Mouse (Mus musculus) adrenal gland, adult 8-10 months (tissue): Measurements from ENCODE around the gene Mgat5. TPM values are rescaled to one million over a fixed set of nuclear protein-coding genes. Genes with fewer than 3 reads are reported as not detected.

Experiments
- DNase-seq: peaks from one replicate; pipeline ENCODE4 v3.0.0; 2022
- total RNA-seq, 4 experiments: library from RNA; stranded (reverse); gene quantifications; 2 replicates each; pipeline ENCODE4 v1.2.4; 2022

Mgat5 gene
- total RNA-seq, 4 experiments from 2014 or later: 14.5 to 21.1 (median 18.5) TPM

DNA sequence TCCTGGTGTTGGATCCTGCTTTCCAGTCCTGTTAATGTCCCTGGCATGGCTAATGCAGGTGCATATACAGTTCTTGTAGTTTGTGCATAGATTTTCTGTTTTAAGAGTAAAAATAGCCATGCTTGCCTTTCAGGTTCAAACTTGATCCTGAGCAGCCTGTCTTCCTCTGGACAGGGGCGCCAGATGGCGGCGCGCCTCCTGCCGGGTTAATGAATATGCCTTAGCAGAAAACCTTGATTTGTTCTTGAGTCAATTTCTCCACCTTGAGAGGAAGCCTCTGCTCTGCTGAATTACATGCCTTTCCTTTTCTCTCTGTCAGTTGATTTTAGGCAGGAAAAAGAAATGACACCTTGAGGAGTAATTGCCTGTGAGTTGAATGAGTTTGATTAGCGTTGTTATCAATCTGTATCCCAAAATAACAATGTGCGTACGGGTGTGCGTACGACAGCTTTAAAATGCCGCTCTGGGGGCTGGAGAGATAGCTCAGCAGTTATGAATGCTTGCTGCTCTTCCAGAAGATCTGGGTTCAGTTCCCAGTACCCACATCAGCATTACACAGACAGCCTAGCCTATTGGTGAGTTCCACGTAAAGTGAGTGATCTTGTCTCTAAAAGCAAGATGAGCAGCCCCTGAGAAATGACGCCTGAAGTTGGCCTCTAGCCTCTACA, 57.5 kb downstream of the Mgat5 start:
- DNase-seq: no peak

DNA sequence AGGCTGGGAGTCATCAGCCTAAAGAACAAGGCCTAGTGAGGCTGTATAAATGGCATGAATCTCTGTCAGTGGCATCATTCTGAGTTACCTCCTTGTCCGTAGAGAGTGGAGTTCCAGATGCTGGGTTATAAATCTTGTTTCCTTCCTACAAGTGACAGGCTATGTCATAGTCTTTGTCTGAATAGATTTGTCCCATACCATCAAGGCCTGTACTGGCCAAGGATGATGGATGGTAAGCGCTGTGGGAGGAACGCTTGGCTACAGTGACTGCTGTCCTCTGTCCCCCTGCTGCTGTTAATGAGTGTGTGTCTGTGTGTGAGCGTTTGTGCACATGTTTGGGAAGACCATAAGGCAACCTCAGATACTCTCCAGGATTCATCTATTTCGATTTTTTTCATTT, 63.2 kb downstream of the Mgat5 start:
- no peak for DNase-seq

DNA sequence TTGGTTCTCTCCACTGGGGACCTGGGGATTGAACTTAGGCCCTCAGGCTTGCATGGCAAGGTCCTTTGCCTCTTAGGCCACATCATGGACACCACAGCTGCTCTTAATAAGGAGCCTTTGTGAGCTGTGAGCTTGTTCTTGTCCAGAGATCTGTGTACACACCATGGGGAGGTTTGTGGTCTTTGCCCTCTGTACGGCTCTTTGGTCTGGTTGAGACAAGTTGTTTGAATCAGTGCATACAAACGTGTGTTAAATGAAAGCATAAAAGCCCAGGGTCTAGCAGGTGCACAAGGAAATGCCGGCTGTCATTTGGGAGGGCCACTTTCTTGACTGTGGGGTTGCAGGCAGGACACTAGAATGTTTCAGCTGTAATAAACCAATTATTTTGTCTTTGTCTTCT, 64.5 kb downstream of the Mgat5 start:
- no peak for DNase-seq

DNA sequence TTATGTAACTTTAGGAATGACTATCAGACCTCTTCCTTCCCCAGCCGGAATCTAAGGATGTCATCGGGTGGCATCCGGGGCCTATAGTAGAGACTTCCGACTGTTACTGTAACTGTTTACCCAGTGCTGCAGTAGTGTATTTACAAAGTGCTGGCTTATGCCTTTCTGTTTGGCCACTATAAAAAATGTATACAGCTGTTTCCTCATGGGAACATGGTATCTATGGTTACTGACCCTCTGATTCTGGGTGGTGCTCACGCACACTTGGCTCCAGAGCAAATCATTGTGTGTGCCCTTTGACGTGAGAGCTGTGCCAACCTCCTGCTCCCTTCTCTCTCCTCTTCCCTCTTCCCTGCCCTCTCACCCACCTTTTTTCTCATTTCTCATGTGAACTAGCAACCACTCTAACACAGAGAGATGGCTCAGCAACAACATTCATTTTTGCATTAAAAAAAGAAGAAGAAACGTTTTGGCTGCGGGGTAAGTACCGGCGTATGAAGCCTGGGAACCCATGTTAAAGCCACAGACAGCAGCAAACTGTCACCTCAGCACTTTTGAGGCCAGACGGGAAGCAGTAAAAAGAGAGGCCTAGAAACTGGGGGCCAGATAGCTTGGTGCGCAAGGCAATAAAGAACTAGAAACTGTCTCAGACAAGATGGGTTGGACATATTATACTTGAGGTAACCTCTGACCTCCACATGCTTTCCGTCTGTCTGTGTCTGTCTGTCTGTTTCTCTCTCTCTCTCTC, 65.6 kb downstream of the Mgat5 start:
- DNase-seq: no peak

DNA sequence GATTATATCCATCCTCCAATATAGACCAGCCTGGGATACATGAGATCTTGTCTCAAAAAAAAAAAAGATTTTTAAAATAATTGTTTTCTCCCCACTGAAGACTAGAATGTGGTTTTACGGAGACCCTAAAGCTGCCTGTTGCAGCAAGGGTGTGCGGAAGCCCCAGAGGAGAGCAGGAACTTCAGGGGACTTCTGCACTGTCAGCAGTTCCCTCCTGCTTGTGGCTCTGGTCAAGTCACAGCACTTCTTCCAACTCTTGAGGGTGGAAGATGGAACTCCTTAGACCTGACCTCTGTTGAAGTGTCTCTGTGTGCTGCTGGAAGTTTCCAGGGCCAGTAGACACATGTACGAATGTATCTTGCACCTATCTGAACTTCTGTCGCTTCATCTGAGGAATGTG, 66.3 kb downstream of the Mgat5 start:
- DNase-seq: no peak

DNA sequence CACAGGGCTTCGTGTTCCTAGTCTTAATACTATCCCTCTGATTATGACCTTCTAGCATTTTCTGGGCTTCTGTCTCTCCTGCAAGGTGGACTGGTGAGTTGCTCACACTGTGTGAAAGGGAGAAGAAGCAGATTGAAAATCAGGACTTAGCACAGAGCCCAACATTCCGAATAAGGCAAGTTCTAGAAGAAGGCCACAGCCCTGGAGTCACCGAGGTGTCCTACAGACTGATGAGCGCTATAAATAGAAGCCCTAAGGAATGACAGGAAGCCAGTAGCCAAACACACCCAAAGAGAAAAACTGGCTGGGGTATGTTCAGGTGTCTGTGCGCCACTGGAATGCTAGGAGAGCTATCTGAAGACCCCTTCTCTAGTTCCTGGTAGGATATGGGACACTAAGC, 68.5 kb downstream of the Mgat5 start:
- DNase-seq: no peak

DNA sequence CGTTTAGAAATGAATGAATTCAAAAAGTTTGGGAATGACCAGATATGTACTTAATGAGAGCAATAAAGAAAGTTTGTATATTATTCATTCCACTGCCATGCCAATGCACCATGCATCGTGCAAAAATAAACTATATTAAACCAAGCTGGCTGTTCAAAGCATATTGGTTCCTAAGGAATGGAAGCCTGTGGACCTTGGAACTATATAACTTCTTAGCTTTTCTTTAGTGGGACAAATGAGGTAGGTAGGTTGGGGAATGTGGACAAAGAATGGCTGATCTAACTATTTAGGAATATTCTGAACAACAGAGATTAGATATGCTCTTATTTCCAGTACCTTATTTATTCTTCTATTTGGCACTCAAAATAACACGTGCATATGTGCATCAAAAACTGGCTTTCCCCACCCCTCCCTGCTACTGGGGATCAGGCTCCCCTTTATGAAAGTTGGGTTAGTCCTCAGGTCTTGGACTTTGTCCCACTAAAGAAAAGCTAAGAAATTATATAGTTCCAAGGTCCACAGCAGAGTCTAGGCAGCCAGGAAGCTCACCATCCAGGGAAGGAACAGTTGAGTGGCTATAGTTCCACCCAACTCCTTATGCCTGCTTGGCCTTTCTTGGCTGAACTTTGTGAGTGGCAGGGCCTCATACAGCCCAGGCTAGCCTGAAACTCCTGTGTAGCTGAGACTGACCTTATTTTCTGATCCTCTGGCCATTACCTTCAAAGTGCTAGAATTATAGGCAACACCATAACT, 70.9 kb downstream of the Mgat5 start:
- DNase-seq: no peak

DNA sequence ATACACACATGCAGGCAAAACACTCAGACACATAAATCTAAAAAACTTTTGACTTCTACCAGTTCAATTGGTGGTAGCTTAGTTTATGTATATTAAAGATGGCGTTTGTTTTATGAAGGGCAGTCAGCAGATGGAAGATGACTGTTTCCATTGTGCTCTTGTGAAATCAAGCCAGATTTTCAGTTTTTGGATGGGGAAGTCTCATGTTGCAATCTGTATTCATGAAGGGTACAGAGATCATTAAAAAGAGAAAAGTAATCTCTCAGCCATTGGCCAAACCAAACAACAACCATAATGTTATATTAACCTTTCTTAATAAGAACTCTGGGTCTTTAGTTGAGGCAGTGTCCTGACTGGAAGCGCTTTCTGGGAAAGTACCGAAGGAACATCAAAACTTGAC, 73.3 kb downstream of the Mgat5 start:
- DNase-seq: no peak

DNA sequence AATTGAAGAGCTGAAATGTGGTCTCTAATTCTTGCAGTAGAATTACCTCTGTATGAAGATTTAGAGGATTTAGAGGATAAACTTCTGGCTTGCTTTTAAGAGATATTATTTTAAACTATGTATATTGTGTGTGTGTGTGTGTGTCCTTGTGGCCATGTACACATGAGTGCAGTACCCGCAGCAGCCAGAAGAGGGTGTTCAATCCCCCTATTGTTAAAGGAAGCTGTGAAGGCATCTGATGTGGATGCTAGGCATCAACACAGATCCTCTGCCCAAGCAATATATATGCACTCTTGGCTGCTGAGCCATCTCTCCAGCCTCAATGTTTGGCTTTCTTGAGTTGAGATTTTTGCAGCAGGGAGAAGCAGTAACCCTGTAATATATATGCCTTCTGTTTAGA, 75.4 kb downstream of the Mgat5 start:
- DNase-seq: no peak

DNA sequence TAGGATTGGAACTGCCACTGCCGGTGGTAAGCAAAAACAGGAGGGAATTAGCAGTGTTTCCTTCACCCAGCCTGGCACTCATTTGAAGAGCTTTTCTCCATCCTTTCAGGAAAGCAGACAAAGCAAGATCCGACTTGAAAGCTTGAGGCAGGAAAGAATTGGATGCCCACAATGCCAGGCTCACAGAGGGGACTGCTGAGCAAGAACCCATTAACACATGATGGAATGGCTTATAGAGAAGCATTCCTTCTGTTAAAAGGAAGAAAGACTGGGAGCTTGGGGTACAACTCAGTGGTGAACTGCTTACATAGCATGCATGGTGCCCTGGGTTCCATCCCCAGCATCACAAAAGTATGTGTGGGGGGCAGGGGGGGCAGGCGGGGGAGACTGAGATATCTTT, 80.2 kb downstream of the Mgat5 start:
- DNase-seq: no peak

DNA sequence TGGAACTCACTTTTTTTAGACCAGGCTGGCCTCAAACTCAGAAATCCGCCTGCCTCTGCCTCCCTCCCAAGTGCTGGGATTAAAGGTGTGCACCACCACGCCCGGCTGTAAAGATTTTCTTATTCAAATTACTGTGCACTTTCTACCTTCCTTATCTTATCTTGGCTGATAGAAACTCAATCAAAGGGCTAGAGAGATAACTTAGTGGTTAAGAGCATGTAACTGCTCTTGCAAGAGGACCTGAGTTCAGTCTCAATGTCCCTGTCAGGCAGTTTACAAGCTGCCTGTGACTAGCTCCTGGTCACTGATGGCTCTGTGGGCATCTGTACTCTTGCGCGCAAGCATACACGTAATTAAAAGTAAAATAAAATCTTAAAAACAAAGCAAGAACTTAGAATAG, 82.7 kb downstream of the Mgat5 start:
- DNase-seq: no peak

DNA sequence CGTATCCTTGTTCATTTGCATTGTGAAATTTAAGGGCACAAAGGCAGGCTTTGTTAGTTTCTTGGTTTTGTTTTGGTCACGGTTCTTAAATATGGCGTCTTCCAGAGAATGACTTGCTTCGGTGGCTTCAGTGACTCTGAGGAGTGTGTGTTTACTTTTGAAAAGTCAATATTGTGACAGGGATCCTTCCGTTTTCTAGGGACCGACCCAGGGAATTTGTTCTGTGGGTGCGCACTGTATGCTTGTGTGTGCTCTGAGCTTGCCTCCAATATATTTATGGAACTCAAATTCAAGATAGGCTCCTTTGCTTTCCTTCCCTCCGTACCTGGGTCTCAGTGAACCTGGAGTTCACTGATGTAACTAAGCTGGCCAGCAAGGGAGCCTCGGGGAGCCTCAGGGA, 86.1 kb downstream of the Mgat5 start:
- no peak for DNase-seq

DNA sequence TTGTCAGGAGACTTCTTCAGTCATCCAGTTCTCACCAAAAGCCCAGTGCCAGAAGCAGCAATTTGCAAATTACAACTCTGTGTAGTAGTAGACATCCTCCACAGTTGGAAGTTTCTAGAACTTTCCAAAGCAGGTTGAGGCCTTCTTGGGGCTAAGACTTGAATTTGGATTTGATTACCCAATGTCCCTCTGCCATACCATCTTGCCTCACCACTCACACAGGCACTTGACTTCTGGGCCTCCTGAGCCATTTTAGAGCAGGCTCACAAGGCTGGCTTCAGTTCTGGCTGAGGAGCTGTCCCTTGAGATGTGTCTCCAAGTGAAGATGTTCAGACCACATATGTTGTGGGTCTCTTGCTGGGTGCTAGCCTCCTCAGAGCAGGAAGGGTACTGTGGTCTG, 86.9 kb downstream of the Mgat5 start:
- no peak for DNase-seq

DNA sequence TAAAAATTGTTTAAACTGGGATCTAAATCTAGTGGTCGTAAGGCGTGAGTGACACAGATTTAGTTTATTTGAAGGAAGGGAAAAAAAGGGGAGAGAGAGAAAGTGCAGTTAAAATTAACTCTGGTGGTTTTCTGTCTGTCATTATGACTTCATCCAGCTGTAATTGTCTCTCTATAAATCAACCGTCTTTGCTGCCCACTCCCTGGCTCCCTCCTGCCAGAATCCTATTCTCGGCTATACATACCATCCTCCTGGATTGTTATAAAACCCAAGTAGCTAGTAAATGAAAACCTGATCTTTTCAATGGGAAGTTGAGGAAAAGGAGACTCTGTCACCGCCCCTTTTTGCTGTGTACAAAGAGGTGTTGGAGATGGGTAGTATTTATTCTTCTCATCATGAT, 88.5 kb downstream of the Mgat5 start:
- DNase-seq: no peak

DNA sequence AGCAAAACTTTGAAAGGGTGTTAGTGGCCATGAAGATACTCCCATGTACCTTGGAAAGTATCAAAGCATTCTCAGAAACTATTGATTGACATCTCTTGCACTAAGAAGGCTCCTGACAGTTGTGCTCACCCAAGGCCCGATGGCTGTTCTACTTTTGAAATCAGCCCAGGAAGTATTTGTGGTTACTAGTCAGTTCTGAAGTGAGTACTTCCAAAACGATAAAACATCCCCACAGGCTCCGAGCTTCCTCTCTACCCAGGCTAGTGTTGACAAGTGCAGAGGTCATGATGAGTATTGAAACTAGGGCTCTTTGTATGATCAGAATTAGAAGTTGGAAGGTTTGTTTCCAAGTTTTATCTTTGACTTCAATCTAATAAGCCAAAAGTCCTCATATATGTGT, 92.0 kb downstream of the Mgat5 start:
- no peak for DNase-seq

DNA sequence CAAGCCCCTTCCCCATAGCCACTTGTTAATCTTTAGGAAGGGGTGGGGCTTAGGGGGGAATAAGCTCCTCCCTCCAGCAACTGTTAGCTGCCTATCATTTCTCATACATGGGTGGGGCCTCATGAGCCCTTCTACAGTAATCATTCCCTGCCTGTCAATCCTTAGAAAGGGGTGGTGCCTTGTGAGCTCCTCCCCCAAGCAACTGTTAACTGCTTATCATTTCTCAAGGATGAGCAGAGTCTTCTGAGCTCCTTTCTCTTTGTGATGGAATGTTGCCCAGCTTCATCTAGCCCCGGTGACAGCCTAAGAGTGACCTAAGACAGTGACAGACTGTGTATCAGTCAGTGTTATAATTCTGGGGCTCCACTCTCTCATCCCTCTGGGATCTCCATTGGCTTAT, 95.0 kb downstream of the Mgat5 start:
- no peak for DNase-seq

DNA sequence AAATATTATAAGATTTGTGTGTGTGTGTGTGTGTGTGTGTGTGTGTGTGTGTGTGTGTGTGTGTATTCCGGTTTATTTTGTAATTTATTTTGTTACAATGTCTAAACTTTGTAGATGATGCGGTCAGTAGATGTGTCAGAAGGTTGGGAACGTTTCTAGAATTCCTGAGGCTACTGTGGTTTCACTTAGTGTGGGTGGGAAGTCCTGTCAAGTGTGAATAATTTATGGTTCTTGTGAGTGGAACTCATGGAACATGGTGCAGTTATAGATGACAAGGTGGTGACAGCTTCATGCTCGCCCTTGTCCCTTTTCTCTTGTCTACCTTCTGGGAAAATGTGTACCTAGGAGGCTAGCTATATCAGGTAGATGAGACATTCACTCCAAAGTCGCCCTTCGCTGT, 96.2 kb downstream of the Mgat5 start:
- no peak for DNase-seq

DNA sequence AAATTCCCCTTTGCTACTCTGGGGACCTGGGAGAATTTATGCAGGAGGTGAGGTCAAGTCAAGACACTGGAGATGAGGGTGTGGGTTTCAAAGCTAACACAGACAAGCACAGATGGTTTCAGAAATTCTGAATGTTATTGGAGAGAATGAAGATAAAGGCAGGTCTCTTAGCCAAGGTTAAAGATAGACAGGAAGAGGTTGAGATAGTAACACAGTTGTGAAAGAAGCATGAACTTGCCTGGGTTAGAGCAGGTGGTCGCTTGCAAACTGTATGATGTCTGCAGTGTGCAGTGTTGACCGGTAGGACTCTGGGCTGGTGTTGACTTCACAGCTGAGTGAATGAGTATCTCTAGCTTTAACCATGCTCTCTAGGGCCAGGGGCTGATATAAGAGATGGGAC, 97.8 kb downstream of the Mgat5 start:
- DNase-seq: no peak

DNA sequence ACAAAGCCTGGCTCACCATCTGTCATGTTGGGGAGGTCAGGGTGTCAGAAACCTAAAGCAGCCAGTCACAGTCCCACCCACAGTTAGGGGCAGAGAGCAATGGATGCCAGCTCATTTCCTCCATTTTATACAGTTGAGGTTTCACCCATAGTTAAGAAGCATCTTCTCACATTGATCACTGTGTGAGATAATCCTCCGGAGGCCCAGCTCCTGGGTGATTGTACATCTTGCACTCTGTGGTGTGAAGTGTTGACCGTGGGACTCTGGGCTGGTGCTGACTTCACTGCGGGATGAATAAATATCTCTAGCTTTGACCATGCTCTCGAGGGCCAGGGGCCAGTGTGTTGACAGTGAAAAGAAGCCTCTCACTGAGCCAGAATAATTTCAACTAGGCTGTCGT, 99.0 kb downstream of the Mgat5 start:
- DNase-seq: no peak

DNA sequence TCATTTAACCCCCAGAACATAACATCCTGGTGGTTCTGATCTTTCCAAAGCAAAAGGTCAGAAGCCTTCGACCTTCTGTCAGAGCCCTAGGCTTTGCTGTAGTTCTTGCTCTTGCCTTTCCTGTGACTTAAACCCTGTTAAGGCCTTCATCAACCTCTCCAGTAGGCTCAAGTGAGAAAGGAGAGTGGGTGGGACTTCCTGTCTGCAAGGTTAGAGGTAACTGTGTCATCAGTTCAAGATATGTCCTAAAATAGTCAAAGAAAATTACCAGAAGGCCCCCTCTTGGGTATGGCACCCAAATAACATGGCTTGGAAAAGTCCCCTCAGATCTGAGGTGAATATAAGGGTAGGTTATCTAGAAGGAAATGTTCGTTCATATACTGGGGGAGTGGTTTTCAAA, 99.5 kb downstream of the Mgat5 start:
- DNase-seq: no peak

DNA sequence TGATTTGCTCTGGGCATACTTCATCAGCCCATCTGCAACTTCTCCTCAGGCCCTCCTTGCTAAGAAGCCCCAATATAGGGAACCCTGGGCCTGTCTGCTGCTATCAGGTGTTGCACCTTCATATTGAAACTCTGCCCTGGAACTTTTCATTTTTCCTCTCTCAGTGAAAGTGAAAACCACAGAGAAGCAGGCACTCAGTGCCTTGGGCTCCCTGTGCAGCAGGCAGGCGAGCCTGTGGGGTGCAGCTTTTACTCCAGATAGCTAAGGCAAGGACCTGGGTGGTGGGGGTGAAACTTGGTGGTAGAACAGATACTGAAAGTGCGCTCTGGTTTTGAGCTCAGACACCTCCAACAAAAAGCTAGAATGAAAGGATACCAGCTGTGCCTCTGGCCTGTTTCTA, 100.8 kb downstream of the Mgat5 start:
- DNase-seq: no peak

DNA sequence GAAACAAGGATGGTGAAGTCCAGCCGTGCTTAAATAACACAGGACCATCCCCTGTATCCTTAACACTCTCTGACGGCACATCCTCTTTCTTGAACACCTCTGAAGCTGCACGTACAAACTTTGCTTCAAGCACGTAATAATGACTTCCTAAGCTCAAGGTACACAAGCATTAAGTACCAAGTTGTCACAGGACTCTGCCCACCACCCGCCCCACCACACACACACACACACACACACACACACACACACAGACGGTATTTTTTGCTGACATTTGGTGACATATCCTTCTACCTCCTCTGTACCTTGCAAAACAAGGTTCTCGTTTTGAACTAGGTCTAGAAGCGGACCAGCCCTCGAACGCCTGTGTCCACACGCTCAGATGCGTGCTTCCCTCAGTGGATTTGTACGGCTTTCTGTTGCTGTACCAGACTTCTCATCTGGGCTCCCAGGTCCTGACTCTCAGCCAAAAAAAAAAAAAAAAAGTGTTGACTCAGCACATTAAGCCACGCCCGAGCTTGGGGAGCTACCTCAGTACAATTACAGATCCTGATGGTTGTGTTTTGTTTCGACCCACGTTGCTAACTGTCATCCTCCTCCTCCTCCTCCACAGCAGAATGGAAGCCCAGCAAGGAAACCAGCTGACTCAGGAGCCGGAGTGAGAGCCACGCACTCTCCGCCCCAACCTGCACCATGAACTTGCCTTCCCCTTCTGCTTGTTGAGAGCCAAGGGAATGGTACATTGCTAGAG, 101.4 kb downstream of the Mgat5 start:
- DNase-seq: no peak

DNA sequence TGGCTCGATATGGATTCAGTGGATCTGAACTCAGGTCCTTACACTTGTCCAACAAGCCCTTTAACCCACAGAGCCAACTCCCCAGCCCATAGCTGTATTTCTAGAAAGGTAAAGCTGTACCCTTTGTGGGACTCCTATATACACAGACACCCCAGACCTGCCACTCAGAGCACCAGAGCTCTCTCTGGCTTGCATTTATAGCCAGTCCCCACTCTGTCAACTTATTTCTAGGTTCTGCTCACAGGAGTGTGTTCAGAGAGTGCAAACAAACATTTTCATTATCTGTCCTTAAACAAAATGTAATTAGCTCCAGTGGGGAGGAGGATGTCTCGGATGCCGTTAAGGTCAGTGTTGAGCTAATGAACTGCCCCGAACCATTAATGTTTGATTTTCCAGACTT, 102.5 kb downstream of the Mgat5 start:
- no peak for DNase-seq
